Mouse (Mus musculus) olfactory bulb, adult 2 months (tissue): ENCODE measurements at regions not wholly inside any gene's neighbourhood (a gene's known extent, or its start where the extent isn't known, plus 50 kb on each side); places are given as distances from the start of the nearest gene placed in this dataset.

Source experiments
- H3K27ac ChIP-seq: fragments of 200-500 bp; 2 replicates; pipeline ENCODE4 v1.5.1; 2012; ENCODE audit warnings: low read depth, low read length; ENCODE audit not compliant: insufficient read depth
- H3K4me1 ChIP-seq: fragments of 200-500 bp; 2 replicates; pipeline ENCODE4 v1.6.1; 2012; ENCODE audit warnings: low read length; ENCODE audit not compliant: control insufficient read depth, insufficient read depth
- H3K4me3 ChIP-seq: fragments of 200-500 bp; 2 replicates; pipeline ENCODE4 v1.5.1; 2012; ENCODE audit warnings: mild to moderate bottlenecking, low read depth, low read length, moderate library complexity; ENCODE audit not compliant: insufficient read depth
- CTCF ChIP-seq: fragments of 200-500 bp; IDR thresholded peaks from 2 replicates; pipeline ENCODE4 v1.5.1; 2012; ENCODE audit warnings: low read depth, mild to moderate bottlenecking, low read length, moderate library complexity; ENCODE audit not compliant: insufficient read depth
- POLR2A ChIP-seq: fragments of 200-500 bp; IDR thresholded peaks from 2 replicates; pipeline ENCODE4 v1.6.1; 2012; ENCODE audit warnings: mild to moderate bottlenecking, low read depth, low read length, moderate library complexity; ENCODE audit not compliant: insufficient read depth
- WGBS: fragments of 180-500 bp; shearing (Covaris S2); methylation state at CpG from one replicate; pipeline ENCODE4 v1.1.7; 2018; 5-methylcytosine and 5-hydroxymethylcytosine counted together

GRCm38 (mm10) chr10:91236844-91237243 is 55.7 kb upstream of the Tmpo start:
- H3K4me1 ChIP-seq = no peaks in the 10 kb centered on the region
- no peak for TF ChIP-seq POLR2A
- no peak for TF ChIP-seq CTCF
- 13% methylated on average over 7 of the region's 7 CpGs for WGBS
- no peak overlapping the region for H3K4me3 ChIP-seq
- H3K27ac ChIP-seq = no peak overlapping the region

- whole genome bisulfite sequencing = 89% methylated on average over 3 of the region's 3 CpGs
- no peak overlapping the region for H3K27ac ChIP-seq
- TF ChIP-seq POLR2A = no peak
- TF ChIP-seq CTCF = no peak
- H3K4me3 ChIP-seq = no peak overlapping the region
- no peaks in the 10 kb centered on the region for H3K4me1 ChIP-seq
Observed at GRCm38 (mm10) chr10:91234709-91235108, 53.6 kb upstream of the Tmpo start.
